In the genomic region with DNA sequence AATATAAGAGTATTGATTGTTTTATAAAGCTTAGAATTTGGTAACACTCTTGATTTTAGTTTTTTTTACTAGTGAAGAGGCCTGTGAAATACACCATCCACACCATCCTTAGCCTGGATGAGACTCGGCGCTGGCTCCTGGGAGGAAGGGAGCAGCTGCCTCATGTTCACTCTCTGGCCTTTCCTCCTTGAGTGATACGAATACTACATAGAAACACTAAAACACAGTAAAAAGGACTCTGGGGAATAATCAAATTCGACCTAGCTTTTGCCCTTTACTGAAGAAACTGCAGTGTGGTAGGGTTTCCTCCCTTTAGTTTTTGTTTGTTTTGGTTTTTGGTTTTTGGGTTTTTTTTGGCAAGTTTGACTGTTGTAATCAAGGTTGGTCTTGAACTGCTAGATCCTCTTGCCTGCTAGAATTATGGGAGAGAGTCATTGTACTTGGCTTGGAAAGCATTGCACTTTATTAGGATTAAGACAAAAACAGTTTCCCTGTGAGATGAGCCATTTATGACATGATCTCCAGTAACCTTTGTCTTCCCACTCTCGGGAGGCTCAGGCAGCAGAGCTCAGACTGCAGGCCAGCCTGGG, we compare ENCODE assay signal across 22 mouse cellular contexts. TPM values are rescaled to one million over a fixed set of nuclear protein-coding genes. Genes with fewer than 3 reads are reported as not detected.
DNase-seq lines count a peak whose midpoint lies in the region; ATAC-seq and TF ChIP-seq lines count a peak whose summit lies in the region.
"Had no signal": no experiment of that assay in that cellular context is flagged by ENCODE, and none has a peak within 500 bp of the region (broad histone marks: within the 10 kb centered on the region; RNA-seq: fewer than 3 reads in every experiment).

No protein-coding gene starts in this region.

- dilution Hi-C loops in CH12.LX (cut with MboI; ENCODE audit: extremely low pct_ligation_motif_present, extremely low pct_unique_long_range_greater_than_20kb, low sequenced_read_pairs) = no loop called here

- in situ Hi-C loops in CH12.LX (cut with MboI; ENCODE audit: low pct_ligation_motif_present, low pct_unique_long_range_greater_than_20kb, low sequenced_read_pairs) = no loop called here

- no peaks in the 10 kb centered on the region for H3K79me2 ChIP-seq in CH12.LX (replicated peaks; ENCODE audit: control insufficient read depth, extremely low read depth, insufficient read depth, poor library complexity, severe bottlenecking)

- H3K9me3 ChIP-seq in kidney, embryonic 15.5 days (replicated peaks) = no peaks in the 10 kb centered on the region
- H3K9me3 ChIP-seq in CH12.LX (replicated peaks; ENCODE audit: low read length) = no peaks in the 10 kb centered on the region
- H3K9me3 ChIP-seq: forebrain, embryonic 13.5 days; heart, embryonic 10.5 days; hindbrain, embryonic 13.5 days had no signal

- TF ChIP-seq CTCF in CH12.LX (conservative IDR thresholded peaks at IDR 0.05 in 1 of 2, IDR thresholded peaks at IDR 0.05 in 1 of 2; ENCODE audit: low read depth in 2 of 2, low read length in 2 of 2) = no peak

- peak; percentile 38 for DNase-seq in kidney, adult 9 months
- DNase-seq in CH12.LX (ENCODE audit: extremely low read depth) = peak; percentile 21
- peak; percentile 78 for DNase-seq in adipocyte (ENCODE audit: low spot score)
- DNase-seq in kidney, postnatal 10 days = peak; percentile 52
- DNase-seq in layer of hippocampus, adult 11-12 months (ENCODE audit: low spot score) = no peak
- DNase-seq: adrenal gland, postnatal 14 days; cerebellum, adult 18-20 months; cerebellum, adult 9-11 months; cerebellum, postnatal 36 days; forebrain, postnatal 0 days; gastrocnemius, postnatal 36 days; heart, adult 18-20 months; heart, postnatal 10 days had no signal

- H3K4me3 ChIP-seq in kidney, embryonic 15.5 days (replicated peaks) = no peak overlapping the region
- H3K4me3 ChIP-seq in CH12.LX (replicated peaks in 1 of 3; ENCODE audit: low read depth in 2 of 3, low read length in 2 of 3, poor library complexity in 1 of 3) = no peak overlapping the region
- H3K4me3 ChIP-seq: embryonic facial prominence, embryonic 13.5 days; forebrain, embryonic 13.5 days; heart, embryonic 10.5 days; hindbrain, embryonic 13.5 days had no signal

- TF ChIP-seq EP300 in CH12.LX (IDR thresholded peaks at IDR 0.05; ENCODE audit: low read length) = no peak

- H3K4me2 ChIP-seq in kidney, embryonic 15.5 days = no peak overlapping the region
- H3K4me2 ChIP-seq in CH12.LX (ENCODE audit: insufficient read depth, low read depth, poor library complexity, severe bottlenecking) = peak overlapping the region; percentile 13; the same call in 1 of the 2 replicates
- H3K4me2 ChIP-seq: embryonic facial prominence, embryonic 13.5 days; forebrain, embryonic 13.5 days; hindbrain, embryonic 13.5 days had no signal

- no peaks in the 10 kb centered on the region for H3K27me3 ChIP-seq in kidney, embryonic 15.5 days
- H3K27me3 ChIP-seq in CH12.LX (replicated peaks) = no peaks in the 10 kb centered on the region
- H3K27me3 ChIP-seq: embryonic facial prominence, embryonic 13.5 days; forebrain, embryonic 13.5 days; hindbrain, embryonic 13.5 days had no signal

- no peak overlapping the region for H3K9ac ChIP-seq in kidney, embryonic 15.5 days
- H3K9ac ChIP-seq in CH12.LX (ENCODE audit: insufficient read depth, low read depth) = no peak overlapping the region
- H3K9ac ChIP-seq: embryonic facial prominence, embryonic 13.5 days; forebrain, embryonic 13.5 days; forebrain, postnatal 0 days; hindbrain, embryonic 13.5 days had no signal

- 62% methylated on average over 5 of the region's 5 CpGs for WGBS in kidney, embryonic 15.5 days

- H3K4me1 ChIP-seq in kidney, embryonic 15.5 days = no peaks in the 10 kb centered on the region
- H3K4me1 ChIP-seq in CH12.LX (ENCODE audit: control insufficient read depth in 1 of 2, insufficient read depth in 2 of 2) = peaks cover 5 to 30% of the 10 kb centered on the region in 2 experiments; a peak in 3 of 4 replicates
- H3K4me1 ChIP-seq: embryonic facial prominence, embryonic 13.5 days; forebrain, embryonic 13.5 days; heart, embryonic 10.5 days; hindbrain, embryonic 13.5 days had no signal

- TF ChIP-seq RAD21 in CH12.LX (IDR thresholded peaks at IDR 0.05; ENCODE audit: low read depth, low read length) = no peak

- peaks cover 56% of the 10 kb centered on the region for H3K36me3 ChIP-seq in kidney, embryonic 15.5 days
- H3K36me3 ChIP-seq in CH12.LX (replicated peaks in 1 of 2; ENCODE audit: control insufficient read depth in 1 of 2, insufficient read depth in 1 of 2, low read length in 1 of 2) = peaks cover 18 to 75% of the 10 kb centered on the region in 2 experiments

- H3K27ac ChIP-seq in kidney, embryonic 15.5 days = no peak overlapping the region
- H3K27ac ChIP-seq in CH12.LX (ENCODE audit: insufficient read depth, low read depth) = no peak overlapping the region
- H3K27ac ChIP-seq: embryonic facial prominence, embryonic 13.5 days; forebrain, embryonic 13.5 days; heart, embryonic 10.5 days; hindbrain, embryonic 13.5 days; hindbrain, postnatal 0 days had no signal

- no peak for TF ChIP-seq POLR2A in CH12.LX (IDR thresholded peaks at IDR 0.05; ENCODE audit: low read depth, low read length)

- ATAC-seq in kidney, embryonic 15.5 days (replicated peaks; ENCODE audit: low FRiP score) = no peak; the same call in 1 of the 2 replicates
- no peak for ATAC-seq in CD4-positive, CD25-positive, alpha-beta regulatory T cell, adult 4 months
- ATAC-seq: forebrain, embryonic 13.5 days; forebrain, postnatal 0 days; hindbrain, postnatal 0 days had no signal

TF ChIP-seq in CH12.LX, 34 proteins besides CTCF, POLR2A, EP300 and RAD21:
- TF ChIP-seq ZKSCAN1 (IDR thresholded peaks at IDR 0.05; ENCODE audit: borderline replicate concordance, low read depth, low read length) = no peak
- no peak for TF ChIP-seq HCFC1 (IDR thresholded peaks at IDR 0.05; ENCODE audit: low read depth, low read length)
- no peak for TF ChIP-seq POLR2AphosphoS2 (IDR thresholded peaks at IDR 0.05; ENCODE audit: low read depth, low read length)
- TF ChIP-seq ZC3H11A (IDR thresholded peaks at IDR 0.05; ENCODE audit: low read depth, low read length) = no peak
- no peak for TF ChIP-seq IRF4 (IDR thresholded peaks at IDR 0.05; ENCODE audit: low read depth, low read length)
- no peak for TF ChIP-seq UBTF (IDR thresholded peaks at IDR 0.05; ENCODE audit: low read depth, low read length)
- no peak for TF ChIP-seq ZNF384 (IDR thresholded peaks at IDR 0.05; ENCODE audit: low read depth, low read length)
- no peak for TF ChIP-seq JUN (IDR thresholded peaks at IDR 0.05; ENCODE audit: insufficient read depth, low read depth, low read length)
- TF ChIP-seq MYC (IDR thresholded peaks at IDR 0.05; ENCODE audit: low read depth, low read length) = no peak
- no peak for TF ChIP-seq USF2 (conservative IDR thresholded peaks at IDR 0.05; ENCODE audit: low read depth, low read length)
- TF ChIP-seq MEF2A (IDR thresholded peaks at IDR 0.05; ENCODE audit: borderline replicate concordance, low read depth, low read length) = no peak
- no peak for TF ChIP-seq TBP (conservative IDR thresholded peaks at IDR 0.05; ENCODE audit: low read depth, low read length)
- TF ChIP-seq PAX5 (IDR thresholded peaks at IDR 0.05; ENCODE audit: low read length) = no peak
- TF ChIP-seq E2F4 (IDR thresholded peaks at IDR 0.05; ENCODE audit: insufficient replicate concordance, low read depth, low read length) = no peak
- no peak for TF ChIP-seq MAFK (IDR thresholded peaks at IDR 0.05; ENCODE audit: insufficient replicate concordance, low read length)

RNA-seq across cellular contexts. Expression of gene Cdc37l1, which starts 24.4 kb away (rescaled TPM):
- 35.0 and 36.5 TPM in 2 replicates for polyA plus RNA-seq in kidney, embryonic 15.5 days (2015; fragmentation: Nextera tagmentation; extraction: Ambion mirVana)
- total RNA-seq in CH12.LX (2012; rRNA removed) (14.0 and 15.6 TPM in 2 replicates), CH12.LX (2014; rRNA removed) (22.9 and 28.1 TPM in 2 replicates)
- polyA plus RNA-seq in CH12.LX (2012; ENCODE audit: insufficient read length, low read depth) = 26.5 and 26.8 TPM in 2 replicates
- polyA plus RNA-seq in CD4-positive, CD25-positive, alpha-beta regulatory T cell, adult 4 months (2017; shearing (Covaris generic)) = 10 to 100 TPM; 36.0 to 40.7 TPM

RNA-seq across cellular contexts. Expression of gene Ak3, which starts 33.2 kb away (rescaled TPM):
- 89.0 and 89.6 TPM in 2 replicates for polyA plus RNA-seq in kidney, embryonic 15.5 days (2015; fragmentation: Nextera tagmentation; extraction: Ambion mirVana)
- 21.3 TPM in 2 replicates for total RNA-seq in CH12.LX (2012; rRNA removed)
- total RNA-seq in CH12.LX (2014; rRNA removed) = 33.9 and 36.0 TPM in 2 replicates
- 36.5 and 38.8 TPM in 2 replicates for polyA plus RNA-seq in CH12.LX (2012; ENCODE audit: insufficient read length, low read depth)
- polyA plus RNA-seq in CD4-positive, CD25-positive, alpha-beta regulatory T cell, adult 4 months (2017; shearing (Covaris generic)) = 10 to 100 TPM; 15.3 to 16.8 TPM

RNA-seq across cellular contexts. Expression of gene 4430402I18Rik, which starts 47.0 kb away (rescaled TPM):
- 4.9 and 5.1 TPM in 2 replicates for polyA plus RNA-seq in kidney, embryonic 15.5 days (2015; fragmentation: Nextera tagmentation; extraction: Ambion mirVana)
- total RNA-seq in CH12.LX (2012; rRNA removed) (0.04 and 0.51 TPM in 2 replicates), CH12.LX (2014; rRNA removed) (0.15 and 1.2 TPM in 2 replicates)
- polyA plus RNA-seq in CH12.LX (2012; ENCODE audit: insufficient read length, low read depth) = 0.14 and 0.26 TPM in 2 replicates
- polyA plus RNA-seq in CD4-positive, CD25-positive, alpha-beta regulatory T cell, adult 4 months (2017; shearing (Covaris generic)) = 1 to 10 TPM in 1 of 2 experiments, not detected in 1; 1.6 TPM
- total RNA-seq: hematopoietic stem cell, adult 5-6 weeks; MEL had no signal

RNA-seq across cellular contexts. Expression of gene Plpp6, which starts 50.8 kb away (rescaled TPM):
- polyA plus RNA-seq in kidney, embryonic 15.5 days (2015; fragmentation: Nextera tagmentation; extraction: Ambion mirVana) = 9.0 and 9.9 TPM in 2 replicates
- total RNA-seq in CH12.LX (2012; rRNA removed) (4.3 and 5.3 TPM in 2 replicates), CH12.LX (2014; rRNA removed) (4.3 and 6.6 TPM in 2 replicates)
- 5.2 and 5.6 TPM in 2 replicates for polyA plus RNA-seq in CH12.LX (2012; ENCODE audit: insufficient read length, low read depth)
- 1 to 10 TPM; 1.3 TPM for polyA plus RNA-seq in CD4-positive, CD25-positive, alpha-beta regulatory T cell, adult 4 months (2017; shearing (Covaris generic))
